Mouse (Mus musculus): Measurements from ENCODE around the gene Otub2. TPM values are rescaled to one million over a fixed set of nuclear protein-coding genes. Genes with fewer than 3 reads are reported as not detected.
A peak's percentile ranks its signal among the peaks of the same experiment; 100 is the strongest.

Gene Otub2
- total RNA-seq (2022) = 1 to 10 TPM; 2.5 to 4.2 (median 3.5) TPM

DNA sequence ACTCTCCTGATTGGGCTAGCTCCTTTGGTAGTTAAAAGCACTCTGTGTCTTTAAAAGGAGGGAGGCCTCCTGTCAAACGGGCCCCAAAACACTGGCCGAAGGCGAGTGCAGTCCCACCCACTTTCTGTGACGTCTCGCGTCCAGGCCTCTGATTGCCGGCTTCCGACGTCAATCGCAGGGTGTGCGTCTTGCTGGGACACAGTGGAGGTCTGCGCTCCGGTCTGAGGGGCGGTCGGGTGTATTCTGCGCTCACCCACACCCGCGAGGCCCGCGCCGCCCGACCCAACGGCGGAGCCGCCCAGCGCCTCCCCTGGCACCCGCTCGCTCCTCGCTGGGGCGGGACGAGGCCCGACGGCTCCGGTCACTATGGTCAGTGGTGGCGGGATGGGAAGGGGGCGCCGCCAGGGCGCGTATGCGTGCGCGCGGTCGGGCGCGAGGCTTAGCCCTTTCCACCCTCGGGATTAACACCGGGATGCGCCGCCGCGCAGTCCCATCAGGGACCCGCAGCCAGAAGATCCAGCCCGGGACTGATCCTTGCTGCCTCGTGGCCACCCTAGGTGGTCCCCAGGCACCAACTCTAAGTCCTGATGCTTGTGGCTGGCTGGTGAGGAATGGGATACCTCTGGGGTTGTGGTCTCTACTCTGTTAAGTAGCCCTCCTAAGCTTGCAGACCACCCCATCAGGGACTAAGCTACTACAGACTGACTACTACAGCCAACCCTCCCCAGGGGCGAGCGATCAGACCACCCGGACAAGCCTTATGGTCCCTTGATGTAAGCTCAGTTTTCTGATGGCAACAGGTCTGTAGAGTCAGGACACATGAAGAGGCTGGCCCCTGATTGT is at the start of gene Otub2:
Otub2 (plus strand) TSS at position 178 of the 843 bp plus-strand sequence.
- peak; percentile 98 for DNase-seq (ENCODE audit: low spot score)

DNA sequence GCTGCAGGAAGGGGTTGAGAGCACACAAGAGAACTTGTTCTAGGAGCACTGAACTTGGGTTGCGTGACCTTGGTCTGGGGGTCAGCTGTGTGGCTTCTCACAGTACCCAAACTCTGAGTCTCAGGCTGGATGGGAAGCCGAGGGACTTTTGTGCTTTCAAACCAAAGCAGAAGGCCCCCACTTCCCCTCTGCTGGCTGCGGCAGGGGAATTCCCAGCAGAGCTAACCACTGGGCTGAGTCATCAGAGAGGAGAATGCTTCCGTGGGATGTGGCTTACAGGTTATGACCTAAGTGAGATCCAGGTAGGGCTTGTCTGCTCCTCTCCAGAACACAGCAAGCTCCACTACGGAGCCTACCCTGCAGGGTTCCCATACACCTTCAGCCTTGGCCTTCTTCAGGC is 47.3 kb upstream of the Otub2 start:
- no peak for DNase-seq (ENCODE audit: low spot score)

DNA sequence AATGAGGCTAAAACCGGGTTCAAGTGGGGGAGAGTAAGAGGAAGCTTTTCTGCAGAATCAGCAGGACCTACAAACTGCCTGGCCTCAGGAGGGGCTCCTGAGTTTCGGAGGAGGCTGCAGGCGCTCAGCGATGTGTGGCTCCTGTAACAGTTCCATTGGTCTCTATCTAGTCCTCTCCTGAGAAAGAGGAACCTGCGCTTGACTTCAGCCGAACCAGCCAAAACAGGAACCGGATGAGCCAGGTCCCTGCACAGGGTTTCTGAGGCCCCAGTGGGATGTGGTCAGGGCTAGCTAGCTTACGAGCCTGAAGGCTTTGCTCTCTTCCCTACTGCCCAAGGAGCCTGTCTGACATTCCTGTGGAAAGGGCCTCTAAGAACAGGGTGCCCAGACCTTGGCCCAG is 45.0 kb upstream of the Otub2 start:
- no peak for DNase-seq (ENCODE audit: low spot score)

DNA sequence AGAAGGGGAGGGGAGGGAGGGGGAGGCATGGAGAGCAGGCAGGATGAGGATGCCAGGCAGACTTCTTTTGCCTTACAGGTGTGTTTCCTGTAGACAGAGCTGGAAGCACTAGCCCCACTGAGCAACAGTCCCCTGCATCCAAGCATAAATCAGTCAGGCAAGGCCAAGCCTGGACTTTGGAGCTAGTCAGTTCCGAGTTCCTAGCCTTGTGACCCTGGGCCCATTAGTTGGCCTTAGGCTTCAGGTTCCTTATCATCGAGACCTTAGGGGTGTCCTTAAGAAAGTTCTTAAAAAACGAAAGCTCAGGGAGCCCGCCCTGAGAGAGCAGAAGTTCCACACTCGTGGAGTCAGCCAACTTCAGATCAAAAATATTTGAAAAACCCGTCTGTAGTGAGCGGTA is 43.5 kb upstream of the Otub2 start:
- no peak for DNase-seq (ENCODE audit: low spot score)

DNA sequence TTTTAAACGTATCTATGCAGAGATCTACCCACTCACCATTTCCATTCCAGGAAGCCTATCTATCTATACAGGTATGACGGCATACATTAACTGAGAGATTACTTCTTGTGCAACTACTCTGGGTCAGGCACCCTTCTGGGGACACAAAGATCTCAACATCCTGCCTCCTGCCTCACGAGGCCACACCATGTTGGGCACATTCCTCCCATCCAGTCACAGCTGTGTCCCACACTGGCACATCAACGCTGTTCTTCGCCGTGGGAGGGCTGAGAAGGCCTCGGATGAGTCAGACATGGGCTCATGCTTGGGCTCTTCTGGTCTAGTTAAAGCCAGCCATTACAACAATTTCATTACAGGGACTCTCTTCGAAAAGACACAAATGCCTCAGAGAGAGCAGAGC is 41.5 kb upstream of the Otub2 start:
- DNase-seq (ENCODE audit: low spot score) = no peak

DNA sequence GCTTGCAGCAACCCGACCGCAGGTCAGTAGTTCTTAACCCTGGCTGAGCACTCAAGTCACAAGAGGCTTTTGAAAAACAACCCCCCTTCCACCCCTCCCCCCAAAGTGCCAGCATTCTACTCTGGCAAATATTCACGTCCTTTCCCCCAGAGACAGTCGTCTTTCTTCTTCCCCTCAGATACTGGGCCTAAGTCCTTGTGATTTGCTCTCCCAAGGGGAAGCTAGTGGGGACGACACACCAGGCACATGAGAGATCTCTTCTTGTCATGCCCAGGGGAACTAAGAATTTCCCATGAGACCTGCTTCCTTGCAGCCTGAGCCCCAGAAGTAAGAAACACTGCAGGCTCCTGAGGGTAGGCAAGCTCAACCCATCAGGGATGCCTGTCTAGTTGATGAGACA is 41.1 kb upstream of the Otub2 start:
- no peak for DNase-seq (ENCODE audit: low spot score)

DNA sequence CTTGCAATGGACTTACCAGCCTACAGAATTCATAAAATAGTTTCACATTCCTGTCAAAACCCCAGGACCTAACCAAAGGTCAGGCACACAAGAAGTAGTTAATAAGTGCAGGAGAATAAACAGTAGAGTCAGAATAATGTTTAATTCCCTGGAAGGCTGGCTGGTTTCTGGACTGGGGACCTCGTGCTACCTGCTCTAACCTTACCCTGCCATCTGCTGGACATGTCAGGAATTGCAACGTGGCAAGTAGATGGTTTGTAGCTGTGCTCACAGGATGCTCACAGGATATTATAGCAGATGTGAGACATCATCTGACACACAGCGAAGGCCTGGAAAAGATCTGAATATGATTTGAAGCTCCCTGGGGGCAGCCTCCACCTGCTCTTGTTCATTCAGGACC is 40.0 kb upstream of the Otub2 start:
- DNase-seq (ENCODE audit: low spot score) = peak; percentile 84

DNA sequence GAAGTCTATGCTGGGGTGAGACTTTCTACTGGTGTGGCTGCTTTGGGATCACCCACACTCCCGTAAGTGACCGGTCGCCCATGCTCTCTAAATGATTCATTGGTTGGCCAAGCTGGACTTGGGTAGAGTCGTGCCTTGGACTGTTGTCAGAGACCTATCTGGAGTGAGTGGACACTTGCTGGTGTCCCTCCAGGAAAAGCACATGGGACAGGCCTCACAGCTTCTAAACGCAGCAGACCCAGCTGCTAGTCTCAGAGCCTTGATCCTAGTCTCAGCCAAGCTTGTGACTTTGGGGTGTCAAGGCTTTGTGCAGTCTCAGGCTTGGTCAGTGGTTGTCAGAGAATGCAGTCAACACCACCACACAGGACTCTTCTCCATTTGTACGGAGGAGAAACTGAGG is 35.7 kb upstream of the Otub2 start:
- DNase-seq (ENCODE audit: low spot score) = peak; percentile 72

DNA sequence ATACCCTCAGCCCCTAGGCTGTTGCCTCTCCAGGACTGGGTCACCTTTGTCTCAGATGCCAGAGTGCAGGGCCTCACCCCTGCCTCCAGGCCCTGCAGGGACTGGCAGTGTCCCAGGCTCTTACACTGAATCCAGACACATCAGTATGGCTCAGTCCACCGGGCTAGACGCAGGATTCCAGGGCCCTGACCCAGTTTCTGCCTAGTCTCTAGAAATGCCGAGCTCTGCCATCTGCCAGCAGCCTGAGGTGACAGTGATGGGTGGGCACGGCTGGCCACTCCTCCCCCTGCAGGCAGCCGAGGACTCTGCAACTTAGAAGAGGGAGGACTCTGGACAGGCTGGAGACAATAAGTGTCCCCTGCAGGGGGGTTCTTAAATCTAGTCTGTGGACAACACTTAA is 34.9 kb upstream of the Otub2 start:
- DNase-seq (ENCODE audit: low spot score) = peak; percentile 74

DNA sequence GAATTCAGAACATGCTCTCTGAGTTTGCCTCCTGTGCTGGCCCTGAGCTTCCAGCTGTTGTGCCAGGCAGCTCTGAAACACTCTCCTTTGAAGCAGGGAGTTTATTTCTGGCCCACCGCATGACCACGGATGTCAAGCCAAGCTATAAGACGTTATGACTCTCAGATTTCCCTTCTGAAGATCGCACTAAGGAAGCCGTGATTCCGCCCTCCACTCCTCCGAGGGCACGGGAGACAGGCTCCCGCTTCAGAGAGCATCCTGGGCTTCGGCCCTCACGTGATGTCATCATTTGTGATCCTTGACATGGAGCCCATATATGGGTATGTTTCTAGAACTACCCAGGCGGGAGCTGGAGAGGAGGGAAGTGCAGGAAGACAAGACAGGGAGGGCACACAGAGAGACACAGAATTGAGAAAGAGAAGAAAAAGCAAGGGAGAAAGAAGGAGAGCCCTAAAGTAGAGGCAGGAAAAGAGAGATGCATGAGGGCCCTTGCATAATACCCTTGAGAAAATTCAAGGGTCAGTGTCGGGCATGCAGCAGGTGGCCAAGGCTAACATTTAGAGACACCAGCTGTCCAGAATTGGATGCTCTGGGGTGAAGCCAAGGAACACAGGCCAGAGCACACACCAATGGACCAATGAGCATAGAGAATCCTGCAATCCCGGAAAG is 32.6 kb upstream of the Otub2 start, which contains the start of gene Asb2:
Asb2 (minus strand) TSS at position 256 of the 669 bp plus-strand sequence.
- peak; percentile 54 for DNase-seq (ENCODE audit: low spot score)

DNA sequence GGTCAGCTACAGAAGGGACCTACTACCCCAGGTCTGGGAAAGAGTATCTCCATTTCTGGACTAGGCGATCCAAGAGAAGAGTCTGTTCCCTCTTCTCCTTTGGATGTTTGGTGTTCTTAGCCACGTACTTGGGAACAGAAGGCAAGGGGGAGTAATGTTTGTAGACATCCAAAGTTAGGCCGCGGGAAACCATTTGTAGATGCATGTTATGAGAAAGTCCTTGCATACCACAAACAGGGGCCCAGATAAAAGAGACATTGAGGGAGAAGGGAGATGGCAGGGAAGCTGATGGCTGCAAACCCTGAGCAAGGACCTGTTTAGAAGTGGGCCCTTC is 32.1 kb upstream of the Otub2 start:
- no peak for DNase-seq (ENCODE audit: low spot score)

DNA sequence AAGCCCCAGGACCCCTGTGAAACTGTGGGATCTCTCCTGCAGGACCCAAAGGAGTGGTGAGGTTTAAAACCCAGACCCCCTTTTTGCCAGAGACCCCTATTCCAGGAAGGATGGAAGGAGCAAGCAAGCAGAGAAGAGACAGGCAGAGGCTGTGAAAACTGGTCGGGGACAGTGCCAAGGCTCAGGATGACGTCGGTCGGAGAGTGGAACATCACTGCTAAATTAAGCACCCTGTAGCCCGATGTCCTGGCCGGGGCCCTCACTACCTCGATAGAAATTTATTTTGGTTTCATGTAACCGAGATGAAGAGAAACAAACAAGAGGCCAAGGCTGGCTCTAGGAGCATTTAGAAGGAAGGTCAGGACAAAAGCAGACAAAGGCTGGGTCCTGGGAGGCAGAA is 30.3 kb upstream of the Otub2 start:
- DNase-seq (ENCODE audit: low spot score) = peak; percentile 72

DNA sequence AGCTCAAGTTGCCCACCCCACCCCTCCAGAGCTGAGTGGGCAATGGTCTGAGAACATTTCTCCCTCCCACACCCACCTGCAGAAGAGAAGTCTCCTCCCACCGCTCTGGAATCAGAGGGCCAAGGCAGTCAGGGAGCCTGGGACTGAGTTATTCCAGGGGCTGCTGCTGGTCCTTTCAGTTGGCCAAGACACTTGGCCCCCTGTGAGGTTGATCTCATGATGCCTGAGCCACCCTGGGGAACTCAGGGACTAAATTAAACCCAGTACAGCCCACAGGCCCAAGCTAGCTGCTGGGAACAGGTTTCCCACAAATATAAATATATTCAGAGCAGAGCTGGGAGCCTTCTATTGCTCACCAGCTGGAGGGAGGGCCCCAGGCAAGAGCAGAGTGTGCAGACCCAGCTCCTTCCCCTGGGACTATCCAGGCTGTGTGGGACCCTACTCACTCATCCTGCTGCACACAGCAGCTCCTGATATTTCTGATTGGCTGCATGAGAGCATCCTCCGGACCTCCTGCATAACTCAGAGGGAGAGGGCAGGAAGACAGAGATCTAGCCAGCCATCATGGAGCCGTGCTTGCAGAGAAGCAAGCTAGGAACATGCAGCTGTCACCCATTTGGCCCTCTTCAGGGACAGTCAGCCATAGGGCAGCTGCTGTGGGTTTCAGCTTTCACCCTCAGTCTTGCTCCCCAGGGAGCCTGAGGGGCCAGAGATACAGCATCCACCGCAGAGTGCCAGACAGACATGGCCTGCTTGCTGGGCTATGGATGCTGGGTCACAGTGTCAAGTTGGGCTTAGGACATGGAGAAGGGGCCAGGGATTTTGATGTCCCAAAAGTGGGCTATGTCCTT is 29.3 kb upstream of the Otub2 start:
- DNase-seq (ENCODE audit: low spot score) = no peak

DNA sequence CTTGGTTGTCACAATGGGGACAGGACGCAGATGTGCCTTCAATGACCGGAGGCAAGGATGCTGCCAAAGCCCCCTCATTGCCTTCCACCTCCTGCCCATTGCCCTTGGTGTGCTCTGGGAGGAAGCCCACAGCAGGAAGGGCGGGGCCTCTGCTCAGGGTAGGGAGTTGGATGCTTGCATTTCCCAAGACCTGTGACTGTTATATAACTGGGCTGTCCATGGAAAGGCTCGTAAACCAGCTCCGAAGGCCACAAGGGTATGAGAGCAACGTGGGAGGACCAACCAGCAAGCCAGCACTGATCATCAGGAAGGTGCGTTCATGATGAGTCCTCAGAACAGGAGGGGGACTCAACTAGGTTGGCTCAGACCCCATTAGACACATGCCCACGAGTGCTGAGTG is 27.7 kb upstream of the Otub2 start:
- DNase-seq (ENCODE audit: low spot score) = no peak

DNA sequence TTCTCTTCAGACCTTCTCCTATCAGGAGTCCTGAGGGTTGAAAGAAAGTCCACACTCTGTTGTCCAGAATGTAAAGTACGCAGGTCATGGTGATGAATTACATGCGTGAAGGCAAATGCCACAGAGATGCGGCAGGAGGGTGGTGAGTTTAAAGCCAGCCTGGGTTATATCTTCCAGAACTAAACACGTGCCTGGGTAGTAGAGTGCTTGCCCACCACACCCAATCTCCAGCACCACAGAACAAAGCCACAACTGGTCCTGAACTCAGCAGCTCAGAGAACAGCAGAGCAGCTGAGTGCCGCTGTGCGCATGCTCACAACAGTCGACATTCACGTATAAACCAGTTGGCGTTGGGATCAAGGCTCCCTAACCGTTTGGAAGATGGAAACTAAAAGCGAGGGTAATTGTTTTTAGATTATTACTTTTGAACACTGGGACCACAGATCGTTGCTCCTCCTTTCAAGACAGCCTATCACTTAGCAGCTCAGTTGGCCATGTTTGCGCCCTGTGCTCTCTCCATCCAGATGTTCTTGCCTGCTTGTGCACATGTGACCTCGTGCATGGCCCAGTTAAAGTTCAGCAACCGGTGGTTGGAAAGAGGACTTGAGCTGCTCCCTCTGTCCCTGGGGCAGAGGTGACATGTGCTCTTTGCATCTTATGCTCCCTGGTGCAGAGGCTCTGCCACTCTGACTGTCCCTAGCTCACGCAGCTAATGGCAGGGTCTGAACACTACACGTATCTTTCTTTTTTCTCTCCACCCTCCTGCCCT is 26.8 kb upstream of the Otub2 start:
- DNase-seq (ENCODE audit: low spot score) = no peak

DNA sequence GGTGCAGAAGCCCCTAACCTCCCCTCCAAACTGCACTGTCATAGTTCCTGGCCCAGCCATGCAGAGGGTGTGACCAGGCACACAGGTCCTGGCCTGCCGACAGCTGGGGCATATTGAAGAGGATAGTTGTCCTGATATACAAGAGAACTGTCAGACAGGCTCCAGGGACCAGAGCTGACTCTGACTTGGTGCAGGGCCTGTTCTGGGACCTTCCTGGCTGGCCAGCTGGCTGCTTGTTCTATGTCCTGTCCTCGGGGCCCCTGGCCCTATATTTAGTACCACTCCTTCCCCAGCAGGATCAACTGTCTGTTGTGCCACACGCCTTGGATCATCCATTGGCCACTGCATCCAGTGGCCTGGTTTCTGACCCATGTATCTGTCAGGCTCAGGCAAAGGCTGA is 26.1 kb upstream of the Otub2 start:
- DNase-seq (ENCODE audit: low spot score) = peak; percentile 77

DNA sequence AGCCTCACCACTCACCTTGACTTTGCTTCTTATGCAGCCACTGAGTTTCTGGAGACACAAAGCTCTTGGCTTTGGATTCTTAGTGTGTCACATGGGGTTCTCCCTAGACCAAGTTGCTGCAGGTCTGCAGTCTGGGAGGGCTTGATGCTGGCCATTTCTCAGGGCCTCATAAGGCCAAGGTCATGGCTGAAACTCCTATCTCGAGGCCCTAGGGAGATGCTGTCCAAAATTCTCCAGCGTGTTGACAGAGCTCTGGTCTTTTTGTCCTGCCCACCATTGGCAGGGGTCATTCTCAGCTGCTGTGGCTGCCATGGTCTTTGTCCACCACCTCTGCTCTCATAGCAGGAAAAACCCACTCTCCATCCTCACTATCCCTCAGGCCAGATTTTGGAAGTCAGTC is 21.3 kb upstream of the Otub2 start:
- DNase-seq (ENCODE audit: low spot score) = no peak

DNA sequence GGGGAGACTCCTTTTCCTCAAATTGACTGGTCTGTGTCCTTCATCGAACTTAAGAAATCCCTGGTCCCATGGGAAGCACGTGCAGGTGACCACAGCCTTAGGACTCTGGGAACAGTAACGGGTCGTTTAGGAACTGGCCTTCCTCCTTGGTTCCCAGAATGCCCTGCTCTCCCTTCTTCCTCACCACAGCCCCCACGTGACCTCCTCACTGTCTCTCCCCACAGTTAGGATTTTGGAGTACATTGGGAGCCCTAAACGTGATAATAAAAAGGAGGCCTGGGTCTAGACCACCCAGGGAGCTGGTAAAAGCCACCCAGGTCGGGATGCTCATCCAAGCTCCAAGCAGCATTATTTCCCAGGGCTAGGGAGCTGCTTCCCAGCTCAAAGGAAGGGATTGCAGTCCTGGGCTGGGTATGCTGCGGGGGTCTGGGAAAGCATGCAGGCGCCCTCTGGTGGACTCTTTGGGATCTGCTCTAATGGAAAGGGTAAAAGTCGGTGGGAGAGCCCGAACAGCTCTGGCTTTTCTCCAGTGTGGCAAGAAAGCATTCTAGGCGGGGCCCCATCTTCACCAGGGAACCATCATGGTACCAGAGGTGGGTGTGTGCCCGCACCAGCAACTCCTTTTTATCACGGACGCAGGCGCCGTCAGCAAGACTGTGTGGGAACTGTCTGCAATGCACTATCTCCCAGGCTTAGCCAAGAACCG is 20.7 kb upstream of the Otub2 start:
- peak; percentile 77 for DNase-seq (ENCODE audit: low spot score)

DNA sequence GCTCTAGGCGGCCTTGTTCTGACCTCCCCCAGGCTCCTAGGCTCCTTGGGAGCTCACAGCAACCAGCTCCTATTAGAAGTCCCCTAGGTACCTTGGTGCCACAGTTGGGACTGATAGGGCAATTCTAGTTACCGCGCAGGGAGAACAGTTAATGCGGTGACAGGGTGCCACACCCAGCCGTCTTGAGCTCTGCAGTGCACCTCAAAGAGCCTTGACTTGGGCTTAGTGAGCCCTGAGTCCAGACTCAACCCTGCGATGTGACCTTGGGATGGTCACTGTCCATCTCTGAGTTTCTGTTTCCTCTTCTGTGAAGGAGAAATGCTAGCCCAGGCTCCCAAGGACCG is 20.2 kb upstream of the Otub2 start:
- DNase-seq (ENCODE audit: low spot score) = no peak

DNA sequence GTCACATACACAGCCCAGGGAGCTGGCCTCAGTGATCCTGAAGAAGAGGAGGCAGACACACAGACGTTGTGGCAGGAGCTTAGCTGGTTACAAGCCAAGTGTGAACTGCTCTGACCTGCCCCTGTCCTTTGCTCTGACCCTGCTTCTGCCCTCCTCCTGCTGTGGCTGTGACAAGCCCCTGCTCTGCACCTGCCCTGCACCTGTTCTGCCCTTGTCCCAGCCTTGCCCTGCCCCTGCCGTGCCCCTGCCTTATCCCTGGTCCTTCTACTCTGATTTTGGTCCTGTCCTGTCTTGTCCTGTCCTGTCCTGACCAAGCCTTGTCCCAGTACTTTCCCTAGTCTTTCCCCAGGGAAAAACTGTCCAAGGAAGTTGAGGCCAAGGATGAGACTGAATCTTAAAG is 19.7 kb upstream of the Otub2 start:
- DNase-seq (ENCODE audit: low spot score) = no peak

DNA sequence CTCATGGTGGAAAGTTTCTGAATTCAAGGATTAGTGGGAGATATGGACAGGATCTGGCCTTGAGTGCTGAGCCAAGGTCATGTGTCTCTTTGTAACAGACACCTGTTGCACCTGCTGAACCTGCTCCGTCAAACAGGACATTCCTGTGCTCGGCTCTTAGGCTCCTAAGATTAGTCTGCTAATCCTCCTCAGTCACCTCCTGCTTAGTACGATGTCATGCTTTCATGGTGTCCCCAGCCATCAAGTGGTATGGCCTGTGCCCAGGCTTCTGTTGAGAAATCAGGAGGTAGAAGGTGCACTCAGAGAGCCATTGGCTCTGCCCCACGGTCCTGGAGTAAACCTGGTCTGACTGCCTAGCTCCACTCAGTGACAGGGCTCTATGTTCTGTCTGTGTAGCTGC is 17.6 kb upstream of the Otub2 start:
- no peak for DNase-seq (ENCODE audit: low spot score)
